Mouse (Mus musculus) layer of hippocampus, adult 8-10 months (tissue): ENCODE data around the gene Epb41l4b. TPM values are rescaled to one million over a fixed set of nuclear protein-coding genes. Genes with fewer than 3 reads are reported as not detected.

Source experiments
- DNase-seq, 2 experiments: peaks; one replicate each; pipeline ENCODE4 v3.0.0; 2022; ENCODE audit warnings: low spot score in 2 of 2
- total RNA-seq, 4 experiments: library from RNA; stranded (reverse); gene quantifications; 2 replicates each; pipeline ENCODE4 v1.2.4; 2022

Gene Epb41l4b
- total RNA-seq, 4 experiments from 2014 or later: 22.2 to 32.4 (median 26.7) TPM

DNA sequence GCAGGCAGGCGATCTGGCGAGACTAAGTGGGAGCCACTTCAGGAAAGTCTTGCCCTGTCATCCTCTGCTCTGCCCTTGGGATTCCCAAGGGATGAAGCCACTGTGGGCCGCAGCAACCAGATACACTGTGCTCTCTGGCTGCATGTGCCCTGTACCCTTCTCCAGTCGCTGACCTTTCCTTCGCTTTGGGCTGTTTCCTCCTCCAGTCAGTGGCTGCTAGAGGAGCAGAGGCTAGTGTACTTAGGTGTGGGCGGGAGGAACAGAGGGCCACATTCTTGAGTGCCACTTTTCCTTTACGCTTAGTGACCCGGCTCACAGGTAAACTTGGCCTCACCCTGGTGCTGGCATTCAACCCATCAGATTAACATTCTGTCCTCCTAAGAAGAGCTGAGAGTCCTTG, 10.6 kb upstream of the Epb41l4b start:
- no peak for DNase-seq

- no peak for DNase-seq
These were observed 10.0 kb upstream of the Epb41l4b start for GRCm38 (mm10) chr4:57153068-57153835.

GRCm38 (mm10) chr4:57148182-57148581, 4.9 kb upstream of the Epb41l4b start:
- DNase-seq: no peak

- no peak for DNase-seq
These were observed 737 bp downstream of the Epb41l4b start for GRCm38 (mm10) chr4:57142374-57143025.

GRCm38 (mm10) chr4:57141908-57142361, 1.3 kb downstream of the Epb41l4b start:
- no peak for DNase-seq

DNA sequence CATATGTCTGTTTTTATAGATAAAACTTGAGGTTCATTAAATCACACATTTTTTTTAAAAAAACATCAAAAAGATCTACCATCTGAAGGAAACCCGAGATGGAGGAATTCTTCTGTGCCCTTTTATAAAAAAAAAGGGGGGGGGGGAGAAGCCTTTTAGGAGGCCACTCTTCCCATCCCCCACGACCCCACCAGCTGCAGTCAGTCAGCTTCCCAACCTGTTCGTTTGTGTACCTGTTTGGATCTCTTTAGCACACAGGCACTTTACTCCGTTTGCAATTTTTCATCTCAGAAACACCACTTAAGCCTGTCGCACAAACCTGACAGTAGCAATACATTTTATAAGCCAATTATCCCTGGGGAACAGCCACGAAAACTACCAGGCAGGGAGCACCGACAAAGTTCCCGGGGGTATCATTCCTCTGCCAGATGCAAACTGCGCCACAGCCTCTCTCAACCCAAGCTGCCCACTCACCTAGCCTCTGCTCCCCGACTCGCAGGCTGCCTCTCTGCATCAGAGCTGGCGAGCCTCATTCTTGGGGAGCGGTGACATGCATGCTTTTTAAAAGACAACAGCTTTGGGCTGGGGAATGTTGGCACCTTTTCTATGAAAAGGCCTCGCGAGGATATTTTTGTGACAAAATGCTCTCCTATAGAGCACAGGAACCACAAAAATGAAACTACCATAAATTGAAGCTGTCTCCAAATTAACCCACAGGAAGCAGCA, 2.1 kb downstream of the Epb41l4b start:
- no peak for DNase-seq

DNA sequence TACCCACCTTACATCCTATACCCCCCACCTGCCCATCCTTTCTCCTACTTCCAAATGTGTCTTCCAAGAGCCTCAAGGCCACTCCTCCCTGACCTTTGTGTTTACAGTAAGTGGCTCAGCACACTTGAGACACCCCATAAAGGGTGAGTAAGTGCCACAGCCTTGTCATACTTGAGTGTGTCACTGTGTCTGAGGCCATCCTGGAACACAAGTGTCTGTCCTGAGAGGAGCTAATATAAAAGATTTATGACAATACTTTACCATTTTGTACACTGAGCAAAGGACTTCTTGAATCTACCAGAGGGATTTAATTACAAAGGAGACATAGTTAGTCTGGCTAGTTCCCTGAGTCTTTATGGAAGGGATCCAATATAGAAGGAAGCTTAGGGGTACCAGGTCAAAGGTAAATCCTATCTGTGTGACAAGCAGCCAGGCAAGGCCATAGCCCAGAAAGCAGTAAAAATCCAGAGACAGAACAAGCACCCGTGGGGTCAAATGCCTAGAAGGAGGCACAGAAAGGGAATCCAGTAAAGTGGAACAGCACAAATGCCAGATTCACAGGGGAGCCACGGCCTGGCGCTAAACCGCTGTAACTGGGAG, 2.9 kb downstream of the Epb41l4b start:
- DNase-seq: no peak

GRCm38 (mm10) chr4:57139433-57139832, 3.8 kb downstream of the Epb41l4b start:
- DNase-seq: peak in 1 of 2 experiments; percentile 50

- no peak for DNase-seq
These were observed 5.2 kb downstream of the Epb41l4b start for GRCm38 (mm10) chr4:57138093-57138440.

- no peak for DNase-seq
These were observed 5.7 kb downstream of the Epb41l4b start for GRCm38 (mm10) chr4:57137371-57138092.

GRCm38 (mm10) chr4:57135431-57135830, 7.8 kb downstream of the Epb41l4b start:
- no peak for DNase-seq

DNA sequence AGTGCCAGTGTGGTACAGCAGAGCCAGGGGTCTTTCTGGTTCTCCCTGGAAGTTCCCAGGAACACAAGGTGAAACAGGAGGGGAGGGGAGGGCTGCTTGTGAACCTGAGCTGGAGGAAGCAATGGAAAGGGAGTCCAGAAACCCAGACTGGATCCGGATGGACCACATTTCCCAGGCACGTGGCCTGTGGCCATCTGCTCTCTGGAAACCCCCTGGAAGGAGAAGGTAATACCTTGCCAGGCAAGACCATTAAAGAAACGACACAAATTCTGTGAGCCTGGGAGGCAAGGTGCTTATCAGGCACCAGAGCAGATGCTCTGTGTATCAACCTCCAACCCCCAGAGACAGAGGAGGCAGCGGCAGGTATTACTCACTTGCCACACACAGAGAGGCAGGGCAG, 8.7 kb downstream of the Epb41l4b start:
- DNase-seq: no peak

GRCm38 (mm10) chr4:57131839-57132238, 11.4 kb downstream of the Epb41l4b start:
- no peak for DNase-seq

GRCm38 (mm10) chr4:57129718-57130515, 13.3 kb downstream of the Epb41l4b start:
- DNase-seq: no peak

- no peak for DNase-seq
These were observed 20.2 kb downstream of the Epb41l4b start for GRCm38 (mm10) chr4:57123003-57123402.

GRCm38 (mm10) chr4:57122166-57122565, 21.1 kb downstream of the Epb41l4b start:
- no peak for DNase-seq

DNA sequence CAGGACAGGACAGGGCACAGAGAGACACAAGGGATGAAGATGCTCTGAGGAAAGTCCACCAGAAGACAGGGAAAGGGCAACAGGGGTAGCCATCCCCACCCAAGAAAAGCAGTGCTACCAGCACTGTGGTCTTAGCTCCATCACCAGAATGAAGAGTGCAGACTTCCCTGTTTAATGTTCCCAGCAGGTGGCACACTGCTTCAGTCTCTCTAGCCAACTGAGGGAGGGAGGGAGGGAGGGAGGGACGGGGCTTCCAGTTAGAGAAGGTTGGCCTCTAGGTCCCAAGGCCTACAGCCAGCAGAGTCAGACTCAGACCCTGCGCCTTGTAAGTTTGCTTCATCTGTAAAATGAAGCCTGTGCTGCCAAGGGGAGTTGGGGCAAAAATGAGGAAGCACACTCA, 22.7 kb downstream of the Epb41l4b start:
- no peak for DNase-seq

GRCm38 (mm10) chr4:57119976-57120375, 23.3 kb downstream of the Epb41l4b start:
- DNase-seq: no peak

GRCm38 (mm10) chr4:57118883-57119282, 24.4 kb downstream of the Epb41l4b start:
- no peak for DNase-seq

GRCm38 (mm10) chr4:57116278-57116677, 27.0 kb downstream of the Epb41l4b start:
- DNase-seq: no peak
